Mouse (Mus musculus) forebrain, embryonic 12.5 days (tissue): Measurements from ENCODE around the gene C1qtnf4. TPM values are rescaled to one million over a fixed set of nuclear protein-coding genes. Genes with fewer than 3 reads are reported as not detected.

ENCODE experiments used
- polyA plus RNA-seq: library from polyadenylated mRNA; unstranded; fragments of >200 nt; fragmentation: Nextera tagmentation; extraction: Ambion mirVana; gene quantifications from 2 replicates; pipeline ENCODE4 v1.2.1, GENCODE M21; 2016

C1qtnf4 gene
- polyA plus RNA-seq, 1 experiment from 2014 or later, result 28.0 TPM

Other genes with a start within 250 kb of the C1qtnf4 start
- 52.3 and 62.4 TPM in 2 replicates for gene Nup160, start 208.6 kb upstream of the C1qtnf4 start, polyA plus RNA-seq
- gene Fnbp4, start 140.5 kb upstream of the C1qtnf4 start, polyA plus RNA-seq, result 142 and 153 TPM in 2 replicates
- 0.69 and 0.82 TPM in 2 replicates for gene Agbl2, start 103.1 kb upstream of the C1qtnf4 start, polyA plus RNA-seq
- gene Mtch2, start 38.7 kb upstream of the C1qtnf4 start, polyA plus RNA-seq, result 214 and 215 TPM in 2 replicates
- gene Kbtbd4, start 18.9 kb downstream of the C1qtnf4 start, polyA plus RNA-seq, result 59.1 and 61.2 TPM in 2 replicates
- 188 and 192 TPM in 2 replicates for gene Ndufs3, start 19.0 kb downstream of the C1qtnf4 start, polyA plus RNA-seq
- gene Celf1, start 54.5 kb downstream of the C1qtnf4 start, polyA plus RNA-seq, result 172 and 183 TPM in 2 replicates
- 1.9 and 2.6 TPM in 2 replicates for gene Rapsn, start 149.8 kb downstream of the C1qtnf4 start, polyA plus RNA-seq
- 294 and 301 TPM in 2 replicates for gene Psmc3, start 168.1 kb downstream of the C1qtnf4 start, polyA plus RNA-seq
- gene Slc39a13, start 184.6 kb downstream of the C1qtnf4 start, polyA plus RNA-seq, result 22.6 and 24.3 TPM in 2 replicates
- gene Spi1, start 196.5 kb downstream of the C1qtnf4 start, polyA plus RNA-seq, result 1.7 and 2.7 TPM in 2 replicates
- gene Mybpc3, start 232.3 kb downstream of the C1qtnf4 start, polyA plus RNA-seq, result 0.14 and 0.19 TPM in 2 replicates